Mouse (Mus musculus): ENCODE measurements around the gene Gm17657.

GRCm38 (mm10) chr17:29502005-29502668, 47.3 kb downstream of the Gm17657 start:
- TF ChIP-seq CTCF (IDR thresholded peaks at IDR 0.05; ENCODE audit: extremely low read depth, insufficient read depth, insufficient read length, insufficient replicate concordance) (no peak), POLR2A (IDR thresholded peaks at IDR 0.05; ENCODE audit: low read depth, low read length) (no peak)

Data from spleen, adult 2 months (tissue).